Mouse (Mus musculus): ENCODE measurements around the gene Tnfrsf8. TPM values are rescaled to one million over a fixed set of nuclear protein-coding genes. Genes with fewer than 3 reads are reported as not detected.

Gene Tnfrsf8
- total and polyA plus RNA-seq, 3 experiments, result 12.7 to 31.0 (median 24.7) TPM

DNA sequence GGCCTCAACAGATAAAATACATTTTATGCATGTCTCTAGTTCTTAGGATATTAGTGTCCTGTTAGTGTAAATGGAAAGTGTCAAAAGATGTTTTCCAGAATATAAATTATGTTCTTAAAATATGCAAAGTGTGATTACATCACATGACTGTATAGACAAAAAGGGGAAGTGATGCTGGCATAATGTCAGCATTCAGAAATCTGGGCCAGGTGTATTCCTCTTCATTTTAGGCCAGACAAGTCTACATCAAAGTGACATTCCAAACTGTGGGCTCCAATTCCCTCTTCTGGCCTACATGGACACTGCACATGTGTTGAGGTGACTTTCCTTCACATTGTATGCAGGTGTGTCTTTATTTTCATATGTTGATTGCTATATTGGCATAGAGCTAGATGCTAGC, 41.3 kb upstream of the Tnfrsf8 start:
- H3K36me3 ChIP-seq (replicated peaks in 1 of 2; ENCODE audit: control insufficient read depth in 1 of 2, insufficient read depth in 1 of 2, low read length in 1 of 2), result no peaks in the 10 kb centered on the region
- H3K9me3 ChIP-seq (replicated peaks; ENCODE audit: low read length), result no peaks in the 10 kb centered on the region
- no peaks in the 10 kb centered on the region for H3K79me2 ChIP-seq (replicated peaks; ENCODE audit: control insufficient read depth, extremely low read depth, insufficient read depth, poor library complexity, severe bottlenecking)
- in situ Hi-C loops (cut with MboI; ENCODE audit: low pct_ligation_motif_present, low pct_unique_long_range_greater_than_20kb, low sequenced_read_pairs), result no loop called here
- no peak overlapping the region for H3K27ac ChIP-seq (ENCODE audit: insufficient read depth, low read depth)
- no peak overlapping the region for H3K9ac ChIP-seq (ENCODE audit: insufficient read depth, low read depth)
- H3K4me2 ChIP-seq (ENCODE audit: insufficient read depth, low read depth, poor library complexity, severe bottlenecking), result no peak overlapping the region
- H3K4me1 ChIP-seq (ENCODE audit: control insufficient read depth in 1 of 2, insufficient read depth in 2 of 2), result peaks cover 11 to 34% of the 10 kb centered on the region in 2 experiments
- TF ChIP-seq JUN (IDR thresholded peaks at IDR 0.05; ENCODE audit: insufficient read depth, low read depth, low read length) (no peak), CHD1 (IDR thresholded peaks at IDR 0.05; ENCODE audit: low read depth, low read length) (no peak), HCFC1 (IDR thresholded peaks at IDR 0.05; ENCODE audit: low read depth, low read length) (no peak), GABPA (IDR thresholded peaks at IDR 0.05; ENCODE audit: insufficient replicate concordance, low read depth, low read length) (no peak), BHLHE40 (IDR thresholded peaks at IDR 0.05; ENCODE audit: low read depth, low read length) (peak; percentile 37; the same call in 1 of the 2 replicates), NELFE (IDR thresholded peaks at IDR 0.05; ENCODE audit: low read depth, low read length) (no peak), POLR2A (IDR thresholded peaks at IDR 0.05; ENCODE audit: low read depth, low read length) (no peak), ZC3H11A (IDR thresholded peaks at IDR 0.05; ENCODE audit: low read depth, low read length) (no peak), SIN3A (IDR thresholded peaks at IDR 0.05; ENCODE audit: low read length) (no peak), MAX (IDR thresholded peaks at IDR 0.05; ENCODE audit: low read length) (no peak), IRF4 (IDR thresholded peaks at IDR 0.05; ENCODE audit: low read depth, low read length) (no peak), TCF12 (IDR thresholded peaks at IDR 0.05; ENCODE audit: low read depth, low read length) (no peak), POLR2AphosphoS2 (IDR thresholded peaks at IDR 0.05; ENCODE audit: low read depth, low read length) (no peak), TBP (conservative IDR thresholded peaks at IDR 0.05; ENCODE audit: low read depth, low read length) (no peak), JUND (conservative IDR thresholded peaks at IDR 0.05; ENCODE audit: low read depth, low read length) (no peak), CHD2 (IDR thresholded peaks at IDR 0.05; ENCODE audit: low read length) (no peak), SMC3 (IDR thresholded peaks at IDR 0.05; ENCODE audit: low read depth, low read length) (peak; percentile 24), MAFK (IDR thresholded peaks at IDR 0.05; ENCODE audit: insufficient replicate concordance, low read length) (no peak), ZMIZ1 (IDR thresholded peaks at IDR 0.05; ENCODE audit: low read depth, low read length) (no peak), USF1 (IDR thresholded peaks at IDR 0.05; ENCODE audit: low read depth, low read length) (no peak), UBTF (IDR thresholded peaks at IDR 0.05; ENCODE audit: low read depth, low read length) (no peak), E2F4 (IDR thresholded peaks at IDR 0.05; ENCODE audit: insufficient replicate concordance, low read depth, low read length) (no peak), ETS1 (conservative IDR thresholded peaks at IDR 0.05; ENCODE audit: low read depth, low read length) (0 out of 2 replicates have a peak, but pooled peaks have one; percentile 20), MXI1 (IDR thresholded peaks at IDR 0.05; ENCODE audit: low read depth, low read length) (no peak), ZKSCAN1 (IDR thresholded peaks at IDR 0.05; ENCODE audit: borderline replicate concordance, low read depth, low read length) (no peak), KAT2A (IDR thresholded peaks at IDR 0.05; ENCODE audit: insufficient replicate concordance, low read length) (no peak), MEF2A (IDR thresholded peaks at IDR 0.05; ENCODE audit: borderline replicate concordance, low read depth, low read length) (no peak), MYC (IDR thresholded peaks at IDR 0.05; ENCODE audit: low read depth, low read length) (no peak), CTCF (conservative IDR thresholded peaks at IDR 0.05 in 1 of 2, IDR thresholded peaks at IDR 0.05 in 1 of 2; ENCODE audit: low read depth in 2 of 2, low read length in 2 of 2) (peak in 1 of 2 experiments; percentile 38; a peak in 2 of 4 replicates), NRF1 (IDR thresholded peaks at IDR 0.05; ENCODE audit: low read depth, low read length) (no peak), EP300 (IDR thresholded peaks at IDR 0.05; ENCODE audit: low read length) (peak; percentile 38; the same call in 1 of the 2 replicates), RAD21 (IDR thresholded peaks at IDR 0.05; ENCODE audit: low read depth, low read length) (peak; percentile 40), USF2 (conservative IDR thresholded peaks at IDR 0.05; ENCODE audit: low read depth, low read length) (no peak; the same call in 1 of the 2 replicates), RCOR1 (conservative IDR thresholded peaks at IDR 0.05; ENCODE audit: low read depth, low read length) (no peak), PAX5 (IDR thresholded peaks at IDR 0.05; ENCODE audit: low read length) (no peak), MAZ (IDR thresholded peaks at IDR 0.05; ENCODE audit: low read depth, low read length) (no peak), ELF1 (IDR thresholded peaks at IDR 0.05; ENCODE audit: low read depth, low read length) (no peak), ZNF384 (IDR thresholded peaks at IDR 0.05; ENCODE audit: low read depth, low read length) (no peak)
- DNase-seq (ENCODE audit: extremely low read depth), result no peak
- no peak overlapping the region for H3K4me3 ChIP-seq (replicated peaks in 1 of 3; ENCODE audit: low read depth in 2 of 3, low read length in 2 of 3, poor library complexity in 1 of 3)
- dilution Hi-C loops (cut with MboI; ENCODE audit: extremely low pct_ligation_motif_present, extremely low pct_unique_long_range_greater_than_20kb, low sequenced_read_pairs), result no loop called here
- H3K27me3 ChIP-seq (replicated peaks), result no peaks in the 10 kb centered on the region
